Mouse (Mus musculus): ENCODE data around the gene Zfp784.

GRCm38 (mm10) chr7:5020685-5021084 is 17.6 kb downstream of the Zfp784 start:
- TF ChIP-seq POLR2A (IDR thresholded peaks at IDR 0.05; ENCODE audit: borderline replicate concordance, extremely low read depth, low read depth, low read length) (no peak), CTCF (IDR thresholded peaks at IDR 0.05; ENCODE audit: insufficient read depth, low read length) (no peak)

Measured in lung, adult 2 months (tissue).